Mouse (Mus musculus): ENCODE results near the gene Gmpr2. TPM values are rescaled to one million over a fixed set of nuclear protein-coding genes. Genes with fewer than 3 reads are reported as not detected.

Gmpr2 gene
- total and polyA plus RNA-seq, 2 experiments from 2014 or later: 27.4 to 29.2 TPM

GRCm38 (mm10) chr14:55723433-55723832, 51.7 kb downstream of the Gmpr2 start:
- no peaks in the 10 kb centered on the region for H3K9me3 ChIP-seq (replicated peaks; ENCODE audit: control insufficient read depth, low read length)
- no peak overlapping the region for H3K27ac ChIP-seq (ENCODE audit: low read depth)
- no peak for TF ChIP-seq CTCF (IDR thresholded peaks at IDR 0.05; ENCODE audit: low read depth)
- no peak for TF ChIP-seq EP300 (IDR thresholded peaks at IDR 0.05; ENCODE audit: low read depth)
- no peak overlapping the region for H3K4me3 ChIP-seq (ENCODE audit: low read depth, low read length)
- H3K4me1 ChIP-seq (ENCODE audit: control insufficient read depth, insufficient read depth): no peaks in the 10 kb centered on the region; the same call in 1 of the 2 replicates
- no peak overlapping the region for H3K9ac ChIP-seq (replicated peaks; ENCODE audit: low read depth, low read length)
- H3K4me2 ChIP-seq (ENCODE audit: low read depth, low read length): no peak overlapping the region
- DNase-seq (ENCODE audit: low spot score) (no peak), ATAC-seq (ENCODE audit: insufficient read depth, low read depth) (no peak)
- WGBS: 90% methylated on average over 7 of the region's 7 CpGs
- no peaks in the 10 kb centered on the region; the same call in 1 of the 2 replicates for H3K36me3 ChIP-seq (replicated peaks; ENCODE audit: control insufficient read depth, insufficient read depth, low read length)
- H3K27me3 ChIP-seq (ENCODE audit: control insufficient read depth, insufficient read depth, low read length): no peaks in the 10 kb centered on the region

GRCm38 (mm10) chr14:55724411-55724871, 52.7 kb downstream of the Gmpr2 start:
- Histone ChIP-seq H3K27me3 (ENCODE audit: control insufficient read depth, insufficient read depth, low read length) (no peaks in the 10 kb centered on the region), H3K4me1 (ENCODE audit: control insufficient read depth, insufficient read depth) (no peaks in the 10 kb centered on the region; the same call in 1 of the 2 replicates), H3K4me2 (ENCODE audit: low read depth, low read length) (no peak overlapping the region), H3K4me3 (ENCODE audit: low read depth, low read length) (no peak overlapping the region), H3K27ac (ENCODE audit: low read depth) (0 out of 2 replicates have a peak overlapping the region, but pooled peaks have one; percentile 11), H3K9me3 (replicated peaks; ENCODE audit: control insufficient read depth, low read length) (no peaks in the 10 kb centered on the region), H3K36me3 (replicated peaks; ENCODE audit: control insufficient read depth, insufficient read depth, low read length) (no peaks in the 10 kb centered on the region), H3K9ac (replicated peaks; ENCODE audit: low read depth, low read length) (no peak overlapping the region)
- WGBS: 26% methylated on average over 8 of the region's 8 CpGs
- ATAC-seq (ENCODE audit: insufficient read depth, low read depth) (no peak), DNase-seq (ENCODE audit: low spot score) (peak; percentile 29)
- TF ChIP-seq CTCF (IDR thresholded peaks at IDR 0.05; ENCODE audit: low read depth) (no peak), EP300 (IDR thresholded peaks at IDR 0.05; ENCODE audit: low read depth) (no peak)

GRCm38 (mm10) chr14:55726261-55726660, 54.5 kb downstream of the Gmpr2 start:
- H3K27ac ChIP-seq (ENCODE audit: low read depth): no peak overlapping the region
- H3K4me1 ChIP-seq (ENCODE audit: control insufficient read depth, insufficient read depth): no peaks in the 10 kb centered on the region; the same call in 1 of the 2 replicates
- no peaks in the 10 kb centered on the region for H3K27me3 ChIP-seq (ENCODE audit: control insufficient read depth, insufficient read depth, low read length)
- no peak for DNase-seq (ENCODE audit: low spot score)
- ATAC-seq (ENCODE audit: insufficient read depth, low read depth): no peak
- no peak overlapping the region for H3K4me2 ChIP-seq (ENCODE audit: low read depth, low read length)
- H3K9me3 ChIP-seq (replicated peaks; ENCODE audit: control insufficient read depth, low read length): no peaks in the 10 kb centered on the region
- TF ChIP-seq EP300 (IDR thresholded peaks at IDR 0.05; ENCODE audit: low read depth): no peak
- no peak for TF ChIP-seq CTCF (IDR thresholded peaks at IDR 0.05; ENCODE audit: low read depth)
- no peaks in the 10 kb centered on the region for H3K36me3 ChIP-seq (replicated peaks; ENCODE audit: control insufficient read depth, insufficient read depth, low read length)
- no peak overlapping the region for H3K4me3 ChIP-seq (ENCODE audit: low read depth, low read length)
- no peak overlapping the region for H3K9ac ChIP-seq (replicated peaks; ENCODE audit: low read depth, low read length)

GRCm38 (mm10) chr14:55727889-55728685, 56.3 kb downstream of the Gmpr2 start:
- no peak overlapping the region for H3K4me2 ChIP-seq (ENCODE audit: low read depth, low read length)
- no peak overlapping the region for H3K9ac ChIP-seq (replicated peaks; ENCODE audit: low read depth, low read length)
- H3K27ac ChIP-seq (ENCODE audit: low read depth): no peak overlapping the region
- 63% methylated on average over 8 of the region's 8 CpGs for WGBS
- no peaks in the 10 kb centered on the region for H3K27me3 ChIP-seq (ENCODE audit: control insufficient read depth, insufficient read depth, low read length)
- H3K4me3 ChIP-seq (ENCODE audit: low read depth, low read length): no peak overlapping the region
- DNase-seq (ENCODE audit: low spot score) (no peak), ATAC-seq (ENCODE audit: insufficient read depth, low read depth) (no peak)
- TF ChIP-seq EP300 (IDR thresholded peaks at IDR 0.05; ENCODE audit: low read depth) (no peak), CTCF (IDR thresholded peaks at IDR 0.05; ENCODE audit: low read depth) (no peak)
- no peaks in the 10 kb centered on the region for H3K4me1 ChIP-seq (ENCODE audit: control insufficient read depth, insufficient read depth)
- no peaks in the 10 kb centered on the region for H3K9me3 ChIP-seq (replicated peaks; ENCODE audit: control insufficient read depth, low read length)
- no peaks in the 10 kb centered on the region for H3K36me3 ChIP-seq (replicated peaks; ENCODE audit: control insufficient read depth, insufficient read depth, low read length)

Other genes with a start within 250 kb of the Gmpr2 start
Only the 30 nearest of the 35 such genes appear.
- gene Carmil3, start 181.3 kb upstream of the Gmpr2 start, total RNA-seq (2014; rRNA removed; ENCODE audit: low replicate concordance): 3.4 and 6.1 TPM in 2 replicates
- gene Carmil3, start 181.3 kb upstream of the Gmpr2 start, polyA plus RNA-seq (2015; fragmentation: Nextera tagmentation; extraction: Ambion mirVana): 0.49 and 0.56 TPM in 2 replicates
- gene Cpne6, start 161.5 kb upstream of the Gmpr2 start, total RNA-seq (2014; rRNA removed; ENCODE audit: low replicate concordance): 0.08 TPM in 1 of 2 replicates, not detected in the other
- gene Cpne6, start 161.5 kb upstream of the Gmpr2 start, polyA plus RNA-seq (2015; fragmentation: Nextera tagmentation; extraction: Ambion mirVana): 0.08 and 0.26 TPM in 2 replicates
- gene Nrl, start 147.0 kb upstream of the Gmpr2 start, total RNA-seq (2014; rRNA removed; ENCODE audit: low replicate concordance): not detected in 2 replicates
- not detected in 2 replicates for gene Nrl, start 147.0 kb upstream of the Gmpr2 start, polyA plus RNA-seq (2015; fragmentation: Nextera tagmentation; extraction: Ambion mirVana)
- gene Pck2, start 131.7 kb upstream of the Gmpr2 start, total RNA-seq (2014; rRNA removed; ENCODE audit: low replicate concordance): 48.3 and 85.2 TPM in 2 replicates
- gene Pck2, start 131.7 kb upstream of the Gmpr2 start, polyA plus RNA-seq (2015; fragmentation: Nextera tagmentation; extraction: Ambion mirVana): 22.6 and 24.2 TPM in 2 replicates
- gene Dcaf11, start 111.9 kb upstream of the Gmpr2 start, total RNA-seq (2014; rRNA removed; ENCODE audit: low replicate concordance): 74.4 and 84.9 TPM in 2 replicates
- gene Dcaf11, start 111.9 kb upstream of the Gmpr2 start, polyA plus RNA-seq (2015; fragmentation: Nextera tagmentation; extraction: Ambion mirVana): 75.2 and 81.6 TPM in 2 replicates
- gene A730061H03Rik, start 111.5 kb upstream of the Gmpr2 start, total RNA-seq (2014; rRNA removed; ENCODE audit: low replicate concordance): 15.5 TPM in 1 of 2 replicates, not detected in the other
- 1.3 and 1.4 TPM in 2 replicates for gene A730061H03Rik, start 111.5 kb upstream of the Gmpr2 start, polyA plus RNA-seq (2015; fragmentation: Nextera tagmentation; extraction: Ambion mirVana)
- gene Fitm1, start 96.3 kb upstream of the Gmpr2 start, total RNA-seq (2014; rRNA removed; ENCODE audit: low replicate concordance): 212 and 277 TPM in 2 replicates
- gene Fitm1, start 96.3 kb upstream of the Gmpr2 start, polyA plus RNA-seq (2015; fragmentation: Nextera tagmentation; extraction: Ambion mirVana): 181 and 195 TPM in 2 replicates
- 145 and 181 TPM in 2 replicates for gene Psme1, start 93.8 kb upstream of the Gmpr2 start, total RNA-seq (2014; rRNA removed; ENCODE audit: low replicate concordance)
- gene Psme1, start 93.8 kb upstream of the Gmpr2 start, polyA plus RNA-seq (2015; fragmentation: Nextera tagmentation; extraction: Ambion mirVana): 250 and 254 TPM in 2 replicates
- gene Emc9, start 86.6 kb upstream of the Gmpr2 start, total RNA-seq (2014; rRNA removed; ENCODE audit: low replicate concordance): 36.1 and 37.6 TPM in 2 replicates
- 52.9 and 54.1 TPM in 2 replicates for gene Emc9, start 86.6 kb upstream of the Gmpr2 start, polyA plus RNA-seq (2015; fragmentation: Nextera tagmentation; extraction: Ambion mirVana)
- 35.3 and 352 TPM in 2 replicates for gene Psme2, start 80.8 kb upstream of the Gmpr2 start, total RNA-seq (2014; rRNA removed; ENCODE audit: low replicate concordance)
- 220 and 234 TPM in 2 replicates for gene Psme2, start 80.8 kb upstream of the Gmpr2 start, polyA plus RNA-seq (2015; fragmentation: Nextera tagmentation; extraction: Ambion mirVana)
- gene Rnf31, start 80.2 kb upstream of the Gmpr2 start, total RNA-seq (2014; rRNA removed; ENCODE audit: low replicate concordance): 15.0 and 20.1 TPM in 2 replicates
- gene Rnf31, start 80.2 kb upstream of the Gmpr2 start, polyA plus RNA-seq (2015; fragmentation: Nextera tagmentation; extraction: Ambion mirVana): 10.3 and 13.6 TPM in 2 replicates
- gene Irf9, start 68.4 kb upstream of the Gmpr2 start, total RNA-seq (2014; rRNA removed; ENCODE audit: low replicate concordance): 31.5 and 44.7 TPM in 2 replicates
- gene Irf9, start 68.4 kb upstream of the Gmpr2 start, polyA plus RNA-seq (2015; fragmentation: Nextera tagmentation; extraction: Ambion mirVana): 11.6 and 14.2 TPM in 2 replicates
- 1.5 and 9.1 TPM in 2 replicates for gene Rec8, start 53.9 kb upstream of the Gmpr2 start, total RNA-seq (2014; rRNA removed; ENCODE audit: low replicate concordance)
- 1.9 and 2.1 TPM in 2 replicates for gene Rec8, start 53.9 kb upstream of the Gmpr2 start, polyA plus RNA-seq (2015; fragmentation: Nextera tagmentation; extraction: Ambion mirVana)
- gene Ipo4, start 36.0 kb upstream of the Gmpr2 start, total RNA-seq (2014; rRNA removed; ENCODE audit: low replicate concordance): 34.9 and 49.8 TPM in 2 replicates
- 32.0 and 37.6 TPM in 2 replicates for gene Ipo4, start 36.0 kb upstream of the Gmpr2 start, polyA plus RNA-seq (2015; fragmentation: Nextera tagmentation; extraction: Ambion mirVana)
- 0.15 and 6.9 TPM in 2 replicates for gene Gm49378, start 34.0 kb upstream of the Gmpr2 start, total RNA-seq (2014; rRNA removed; ENCODE audit: low replicate concordance)
- 1.1 and 1.2 TPM in 2 replicates for gene Gm49378, start 34.0 kb upstream of the Gmpr2 start, polyA plus RNA-seq (2015; fragmentation: Nextera tagmentation; extraction: Ambion mirVana)
- gene Tm9sf1, start 28.1 kb upstream of the Gmpr2 start, total RNA-seq (2014; rRNA removed; ENCODE audit: low replicate concordance): 62.8 and 83.3 TPM in 2 replicates
- gene Tm9sf1, start 28.1 kb upstream of the Gmpr2 start, polyA plus RNA-seq (2015; fragmentation: Nextera tagmentation; extraction: Ambion mirVana): 62.7 and 67.4 TPM in 2 replicates
- 0.12 TPM in 1 of 2 replicates, not detected in the other for gene Tssk4, start 21.8 kb upstream of the Gmpr2 start, total RNA-seq (2014; rRNA removed; ENCODE audit: low replicate concordance)
- gene Tssk4, start 21.8 kb upstream of the Gmpr2 start, polyA plus RNA-seq (2015; fragmentation: Nextera tagmentation; extraction: Ambion mirVana): 0.25 and 0.31 TPM in 2 replicates
- 62.4 and 66.0 TPM in 2 replicates for gene Mdp1, start 11.4 kb upstream of the Gmpr2 start, total RNA-seq (2014; rRNA removed; ENCODE audit: low replicate concordance)
- 98.6 and 104 TPM in 2 replicates for gene Mdp1, start 11.4 kb upstream of the Gmpr2 start, polyA plus RNA-seq (2015; fragmentation: Nextera tagmentation; extraction: Ambion mirVana)
- gene Nedd8, start 183 bp downstream of the Gmpr2 start, total RNA-seq (2014; rRNA removed; ENCODE audit: low replicate concordance): 137 and 141 TPM in 2 replicates
- gene Nedd8, start 183 bp downstream of the Gmpr2 start, polyA plus RNA-seq (2015; fragmentation: Nextera tagmentation; extraction: Ambion mirVana): 460 and 483 TPM in 2 replicates
- gene Tinf2, start 9.9 kb downstream of the Gmpr2 start, total RNA-seq (2014; rRNA removed; ENCODE audit: low replicate concordance): 11.9 and 20.2 TPM in 2 replicates
- 15.9 and 17.1 TPM in 2 replicates for gene Tinf2, start 9.9 kb downstream of the Gmpr2 start, polyA plus RNA-seq (2015; fragmentation: Nextera tagmentation; extraction: Ambion mirVana)
- 0.85 and 1.3 TPM in 2 replicates for gene Tgm1, start 42.0 kb downstream of the Gmpr2 start, total RNA-seq (2014; rRNA removed; ENCODE audit: low replicate concordance)
- gene Tgm1, start 42.0 kb downstream of the Gmpr2 start, polyA plus RNA-seq (2015; fragmentation: Nextera tagmentation; extraction: Ambion mirVana): 0.11 and 0.27 TPM in 2 replicates
- 35.6 and 36.8 TPM in 2 replicates for gene Rabggta, start 50.3 kb downstream of the Gmpr2 start, total RNA-seq (2014; rRNA removed; ENCODE audit: low replicate concordance)
- 20.8 and 21.8 TPM in 2 replicates for gene Rabggta, start 50.3 kb downstream of the Gmpr2 start, polyA plus RNA-seq (2015; fragmentation: Nextera tagmentation; extraction: Ambion mirVana)
- 51.9 and 58.1 TPM in 2 replicates for gene Dhrs1, start 73.7 kb downstream of the Gmpr2 start, total RNA-seq (2014; rRNA removed; ENCODE audit: low replicate concordance)
- 62.9 and 65.0 TPM in 2 replicates for gene Dhrs1, start 73.7 kb downstream of the Gmpr2 start, polyA plus RNA-seq (2015; fragmentation: Nextera tagmentation; extraction: Ambion mirVana)
- 20.2 and 26.3 TPM in 2 replicates for gene Nop9, start 73.8 kb downstream of the Gmpr2 start, total RNA-seq (2014; rRNA removed; ENCODE audit: low replicate concordance)
- gene Nop9, start 73.8 kb downstream of the Gmpr2 start, polyA plus RNA-seq (2015; fragmentation: Nextera tagmentation; extraction: Ambion mirVana): 13.1 and 14.2 TPM in 2 replicates
- gene Cideb, start 86.5 kb downstream of the Gmpr2 start, total RNA-seq (2014; rRNA removed; ENCODE audit: low replicate concordance): 0.31 and 0.34 TPM in 2 replicates
- gene Cideb, start 86.5 kb downstream of the Gmpr2 start, polyA plus RNA-seq (2015; fragmentation: Nextera tagmentation; extraction: Ambion mirVana): 2.8 and 3.6 TPM in 2 replicates
- not detected in 2 replicates for gene Ltb4r2, start 89.5 kb downstream of the Gmpr2 start, total RNA-seq (2014; rRNA removed; ENCODE audit: low replicate concordance)
- gene Ltb4r2, start 89.5 kb downstream of the Gmpr2 start, polyA plus RNA-seq (2015; fragmentation: Nextera tagmentation; extraction: Ambion mirVana): 0.10 and 0.22 TPM in 2 replicates
- 0.62 TPM in 1 of 2 replicates, not detected in the other for gene Ltb4r1, start 94.0 kb downstream of the Gmpr2 start, total RNA-seq (2014; rRNA removed; ENCODE audit: low replicate concordance)
- 0.38 and 0.40 TPM in 2 replicates for gene Ltb4r1, start 94.0 kb downstream of the Gmpr2 start, polyA plus RNA-seq (2015; fragmentation: Nextera tagmentation; extraction: Ambion mirVana)
- 16.2 and 17.4 TPM in 2 replicates for gene Adcy4, start 112.2 kb downstream of the Gmpr2 start, total RNA-seq (2014; rRNA removed; ENCODE audit: low replicate concordance)
- 10.6 TPM in 2 replicates for gene Adcy4, start 112.2 kb downstream of the Gmpr2 start, polyA plus RNA-seq (2015; fragmentation: Nextera tagmentation; extraction: Ambion mirVana)
- gene Ripk3, start 116.9 kb downstream of the Gmpr2 start, total RNA-seq (2014; rRNA removed; ENCODE audit: low replicate concordance): 8.5 and 16.3 TPM in 2 replicates
- 9.3 and 9.4 TPM in 2 replicates for gene Ripk3, start 116.9 kb downstream of the Gmpr2 start, polyA plus RNA-seq (2015; fragmentation: Nextera tagmentation; extraction: Ambion mirVana)
- 6.5 and 8.5 TPM in 2 replicates for gene Nfatc4, start 151.2 kb downstream of the Gmpr2 start, total RNA-seq (2014; rRNA removed; ENCODE audit: low replicate concordance)
- 3.4 and 4.0 TPM in 2 replicates for gene Nfatc4, start 151.2 kb downstream of the Gmpr2 start, polyA plus RNA-seq (2015; fragmentation: Nextera tagmentation; extraction: Ambion mirVana)

Data from heart, postnatal 0 days (tissue).